Mouse (Mus musculus) c-Kit-positive CD71-positive TER-119-positive erythroid progenitor cells, embryonic 14.5 days (primary cell): Measurements from ENCODE around the gene Ddx51.
A peak's percentile ranks its signal among the peaks of the same experiment; 100 is the strongest.

Experiments used
- DNase-seq: peaks from one replicate; pipeline ENCODE4 v3.0.0-alpha.2; 2013; ENCODE audit warnings: low spot score

Gene Ddx51

GRCm38 (mm10) chr5:110652719-110653648 lies at the start of gene Ddx51, which contains the start of gene Noc4l:
TSS of gene Ddx51 (plus strand) at chr5:110653451.
TSS of gene Noc4l (minus strand) at chr5:110653417.
- DNase-seq: peak; percentile 96

- DNase-seq: no peak
These were observed 48.9 kb upstream of the Ddx51 start for GRCm38 (mm10) chr5:110604311-110604710.

DNA sequence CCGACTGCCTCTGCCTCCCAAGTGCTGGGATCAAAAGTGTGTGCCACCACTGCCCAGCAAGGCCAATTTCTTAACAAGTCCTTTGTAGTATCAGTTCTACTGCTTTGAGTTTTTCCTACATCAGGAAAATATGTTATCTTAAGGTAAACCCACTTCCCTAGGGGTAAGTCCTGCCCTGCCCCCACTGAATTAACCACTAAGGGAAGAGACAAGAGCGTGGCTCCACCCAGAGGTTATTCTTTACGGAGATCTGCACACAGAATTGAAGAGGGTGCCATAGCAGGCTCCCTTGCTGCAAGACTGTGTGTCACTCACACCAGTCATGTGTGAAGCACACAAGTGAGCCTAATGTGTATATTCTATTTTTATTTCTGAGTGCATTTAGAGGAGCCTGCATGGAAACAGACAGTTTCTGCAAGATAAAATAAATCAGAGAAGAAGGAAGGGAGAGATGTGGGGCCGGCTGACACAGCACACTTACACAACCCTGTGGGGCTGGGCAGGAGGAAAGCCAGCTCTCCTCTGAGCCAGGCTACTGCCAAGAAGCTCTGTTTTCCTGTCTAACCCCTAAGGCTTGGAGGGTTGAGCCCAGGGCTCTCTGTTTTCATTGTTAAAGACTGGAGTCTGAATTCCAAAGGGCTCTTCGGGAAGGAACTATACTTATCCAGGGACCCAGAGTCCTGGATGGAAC lies 47.6 kb upstream of the Ddx51 start:
- DNase-seq: no peak

GRCm38 (mm10) chr5:110607767-110608166 lies 45.5 kb upstream of the Ddx51 start:
- no peak for DNase-seq

GRCm38 (mm10) chr5:110608336-110608735 lies 44.9 kb upstream of the Ddx51 start:
- peak; percentile 3 for DNase-seq

DNA sequence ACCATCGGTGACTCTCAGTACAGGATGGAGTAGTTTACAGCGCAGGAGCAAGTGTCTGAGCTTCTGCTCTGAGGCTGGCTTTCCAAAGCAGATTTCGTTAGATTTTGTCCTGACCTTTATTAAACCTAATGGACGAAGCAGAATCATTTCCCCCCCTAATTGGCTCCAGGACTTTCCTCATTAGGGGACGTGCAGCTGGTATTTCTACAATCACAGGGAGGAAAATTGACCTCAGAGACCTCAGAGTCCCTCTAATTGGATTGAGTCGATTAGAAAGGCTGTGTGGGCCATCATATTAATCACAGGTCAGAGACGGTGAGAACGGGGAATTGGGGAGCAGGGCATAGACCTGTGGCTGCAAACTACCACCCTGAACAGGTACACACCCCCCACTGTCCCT lies 44.3 kb upstream of the Ddx51 start:
- DNase-seq: no peak

DNA sequence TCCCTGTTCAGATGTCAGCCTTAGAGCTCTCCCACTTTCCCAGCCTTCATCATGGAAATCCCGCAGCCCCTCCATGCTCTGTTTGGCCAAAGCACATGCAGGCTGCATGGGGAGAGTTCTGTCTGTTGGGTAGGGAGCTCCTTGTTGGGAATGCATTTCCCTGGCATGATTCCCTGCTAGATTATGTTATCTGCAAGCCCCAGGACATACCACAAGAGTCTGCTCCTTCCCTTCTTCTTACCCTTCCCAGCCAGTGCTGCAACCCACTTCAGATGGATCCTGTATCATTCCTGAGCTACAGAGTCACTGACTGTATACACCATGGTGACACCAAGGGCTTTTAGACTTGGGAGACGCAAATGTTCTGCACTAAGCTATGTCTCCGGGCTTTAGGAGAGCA lies 43.8 kb upstream of the Ddx51 start:
- no peak for DNase-seq

GRCm38 (mm10) chr5:110609868-110610267 lies 43.4 kb upstream of the Ddx51 start:
- DNase-seq: no peak

DNA sequence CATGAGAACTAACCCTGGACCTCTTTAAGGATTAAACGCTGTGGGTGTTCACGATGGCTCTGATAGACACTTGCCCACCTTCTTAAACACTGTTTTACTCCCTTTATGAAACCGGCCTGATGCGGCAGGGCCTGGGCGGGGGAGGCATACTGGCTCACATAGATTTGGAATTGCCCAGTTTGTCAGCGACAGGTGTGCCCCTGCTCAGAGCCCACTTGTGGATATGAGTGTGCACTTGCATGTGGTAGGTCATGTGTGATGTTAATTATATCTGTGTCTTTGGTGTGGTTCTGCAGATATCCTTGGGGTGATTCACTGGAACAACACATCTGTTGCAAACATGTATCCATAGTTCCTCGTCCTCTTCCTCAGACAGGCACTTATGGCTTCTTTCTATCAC lies 42.8 kb upstream of the Ddx51 start:
- no peak for DNase-seq

GRCm38 (mm10) chr5:110611435-110612158 lies 41.7 kb upstream of the Ddx51 start:
- DNase-seq: no peak

DNA sequence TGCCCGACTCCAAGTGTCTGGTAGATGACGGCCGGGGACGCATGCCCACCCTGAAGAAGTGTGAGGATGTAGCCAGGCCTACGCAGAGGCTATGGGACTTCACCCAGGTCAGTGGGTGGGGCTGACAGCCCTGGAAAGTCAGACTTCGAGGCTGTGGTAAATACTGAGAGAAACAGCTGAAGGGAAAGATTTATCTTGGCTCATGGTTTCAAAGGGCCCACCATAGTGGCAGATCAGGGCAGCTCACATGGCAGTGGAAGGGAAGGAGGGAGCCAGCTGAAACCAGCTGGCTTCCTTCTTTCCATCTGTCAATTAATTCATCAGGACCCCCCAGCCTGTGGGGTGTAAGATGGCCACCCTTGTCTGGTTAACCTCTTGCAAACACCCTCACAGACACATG lies 34.0 kb upstream of the Ddx51 start:
- no peak for DNase-seq

DNA sequence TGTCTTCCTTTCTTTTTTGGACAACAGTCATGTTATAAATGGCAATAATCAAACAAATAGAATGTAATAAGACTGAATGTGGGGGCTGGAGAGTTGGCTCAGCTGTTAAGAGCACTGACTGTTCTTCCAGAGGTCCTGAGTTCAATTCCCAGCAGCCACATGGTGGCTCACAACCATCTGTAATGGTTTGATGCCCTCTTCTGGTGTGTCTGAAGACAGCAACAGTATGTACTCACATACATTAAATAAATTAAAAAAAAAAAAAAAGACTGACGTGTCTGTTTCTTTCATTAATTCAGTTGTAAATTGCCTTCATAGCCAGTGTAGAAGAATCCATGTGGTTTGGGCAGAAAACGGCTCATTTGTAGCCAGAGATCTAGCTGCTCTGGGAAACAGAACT lies 28.9 kb upstream of the Ddx51 start:
- no peak for DNase-seq

- DNase-seq: no peak
These were observed 25.9 kb upstream of the Ddx51 start for GRCm38 (mm10) chr5:110627351-110627750.

GRCm38 (mm10) chr5:110628156-110628555 lies 25.1 kb upstream of the Ddx51 start:
- no peak for DNase-seq

DNA sequence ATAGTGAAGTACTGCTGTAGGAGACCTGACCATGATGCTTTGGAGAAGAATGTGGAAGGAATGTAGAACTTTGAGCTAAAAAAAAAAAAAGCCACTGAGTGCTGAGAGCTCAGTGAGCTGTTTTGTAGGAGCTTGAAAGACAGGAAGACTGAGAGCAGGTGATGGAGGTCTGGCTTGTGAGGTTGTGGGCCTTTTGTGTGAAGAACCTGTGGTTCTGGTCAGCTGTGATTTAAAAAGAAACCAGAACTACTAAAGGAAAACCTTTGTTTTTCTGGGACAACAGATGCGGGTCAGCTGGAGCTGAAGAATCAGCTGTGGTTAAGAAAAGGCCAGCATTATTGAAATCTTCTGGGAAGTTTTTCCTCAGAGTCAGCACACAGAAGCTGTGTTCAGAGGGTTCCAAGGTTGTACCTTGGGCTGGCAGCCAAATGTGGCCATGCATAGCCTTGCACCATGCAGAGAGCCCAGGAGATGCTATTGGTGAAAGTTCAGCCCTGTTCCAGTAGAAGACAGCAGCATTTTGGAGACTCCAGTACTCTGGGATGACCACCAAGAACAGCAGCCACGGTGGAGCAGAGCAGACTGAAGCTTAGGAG lies 23.6 kb upstream of the Ddx51 start:
- no peak for DNase-seq

GRCm38 (mm10) chr5:110635951-110636707 lies 17.1 kb upstream of the Ddx51 start:
- no peak for DNase-seq

- DNase-seq: no peak
These were observed 14.8 kb upstream of the Ddx51 start for GRCm38 (mm10) chr5:110638306-110639074.

DNA sequence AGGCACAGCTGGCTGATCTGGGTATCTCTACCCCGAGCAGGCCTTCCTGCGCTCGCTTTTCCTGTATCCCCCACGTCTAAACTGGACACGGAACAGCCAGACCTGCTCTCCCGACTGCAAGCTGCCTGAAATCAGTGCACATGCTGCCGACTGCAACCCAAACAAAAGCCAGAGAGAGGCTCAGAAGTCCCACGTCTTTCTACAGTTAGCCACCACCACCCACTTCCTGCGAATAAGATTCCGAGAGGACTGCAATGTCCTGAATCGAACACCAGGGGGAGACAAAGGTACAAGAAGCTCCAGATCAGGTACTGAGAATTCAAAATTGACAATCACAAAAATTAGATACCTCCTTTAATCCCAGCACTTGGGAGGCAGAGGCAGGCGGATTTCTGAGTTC lies 13.8 kb upstream of the Ddx51 start:
- DNase-seq: peak; percentile 75

DNA sequence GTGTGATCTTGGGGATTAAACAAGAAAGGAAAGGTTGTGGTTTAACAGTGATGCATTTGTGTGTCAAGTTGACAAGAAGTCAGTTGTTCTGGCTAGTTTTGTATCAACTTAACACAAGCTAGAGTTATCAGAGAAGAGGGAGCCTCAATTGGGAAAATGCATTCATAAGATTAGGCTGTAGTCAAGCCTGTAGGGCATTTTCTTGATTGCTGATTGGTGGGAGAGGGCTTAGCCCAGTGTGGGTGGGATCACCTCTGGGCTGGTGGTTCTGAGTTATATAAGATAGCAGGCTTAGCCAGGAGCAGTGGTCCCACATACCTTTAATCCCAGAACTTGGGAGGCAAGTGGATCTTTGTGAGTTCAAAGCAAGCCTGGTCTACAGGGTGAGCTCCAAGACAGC lies 6.9 kb upstream of the Ddx51 start:
- DNase-seq: peak; percentile 62

GRCm38 (mm10) chr5:110653686-110654085 lies 435 bp downstream of the Ddx51 start:
- no peak for DNase-seq

DNA sequence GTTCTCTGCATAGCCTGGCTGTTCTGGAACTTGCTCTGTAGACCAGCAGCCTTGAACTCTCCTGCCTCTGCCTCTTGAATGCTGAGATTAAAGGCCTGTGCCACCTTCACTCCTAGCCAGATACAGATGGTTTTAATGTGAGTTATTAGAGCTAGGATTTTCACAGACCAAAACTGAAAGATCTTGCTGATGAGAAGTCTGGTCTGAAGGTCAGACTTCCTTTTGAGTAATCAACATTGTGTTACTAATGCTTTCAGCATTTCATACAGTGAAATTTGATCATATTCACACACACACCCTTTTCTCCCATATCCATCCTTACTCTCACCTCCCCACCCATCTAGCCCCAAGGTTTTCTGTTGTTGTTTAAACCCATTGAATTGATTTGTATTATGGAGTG lies 6.4 kb downstream of the Ddx51 start:
- DNase-seq: no peak
